Mouse (Mus musculus) myocyte (in vitro differentiated cells): ENCODE results near the gene Uevld. TPM values are rescaled to one million over a fixed set of nuclear protein-coding genes. Genes with fewer than 3 reads are reported as not detected.
"Not testable (repeated sequence)": the region's sequence is repeated elsewhere in the genome, so short reads cannot be mapped to it uniquely, and the experiment has no call there.

Source experiments
- H3K27me3 ChIP-seq: one replicate; pipeline ENCODE4 v1.6.1; 2011; ENCODE audit not compliant: control insufficient read depth, insufficient read depth, insufficient read length
- H3K36me3 ChIP-seq: one replicate; pipeline ENCODE4 v1.6.1; 2011; ENCODE audit not compliant: control insufficient read depth, insufficient read depth
- H3K4me2 ChIP-seq: one replicate; pipeline ENCODE4 v1.6.1; 2011; ENCODE audit warnings: low read depth, control low read depth
- H3K4me3 ChIP-seq: one replicate; pipeline ENCODE4 v1.5.1; 2011; ENCODE audit warnings: mild to moderate bottlenecking, control low read depth, moderate library complexity
- H3K79me2 ChIP-seq: one replicate; pipeline ENCODE4 v1.6.1; 2011; ENCODE audit not compliant: control insufficient read depth, insufficient read depth
- H3ac ChIP-seq: one replicate; pipeline ENCODE4 v1.6.1; 2011; ENCODE audit not compliant: control insufficient read depth, insufficient read length
- CEBPB ChIP-seq: IDR thresholded peaks from 2 replicates; pipeline ENCODE4 v1.6.1; 2011; ENCODE audit warnings: mild to moderate bottlenecking, moderate library complexity; ENCODE audit not compliant: poor library complexity, insufficient read depth, severe bottlenecking
- E2F4 ChIP-seq: IDR thresholded peaks from one replicate; pipeline ENCODE4 v1.6.1; 2011; ENCODE audit warnings: mild to moderate bottlenecking, control low read depth, moderate library complexity; ENCODE audit not compliant: insufficient read depth
- MAX ChIP-seq: IDR thresholded peaks from one replicate; pipeline ENCODE4 v1.6.1; 2011; ENCODE audit warnings: low read depth, mild to moderate bottlenecking, control low read depth
- MYOD1 ChIP-seq, 3 experiments: IDR thresholded peaks; one replicate each; pipeline ENCODE4 v1.6.1; 2011; ENCODE audit warnings: control low read depth in 2 of 3, low read depth in 2 of 3, mild to moderate bottlenecking in 2 of 3, moderate library complexity in 1 of 3; ENCODE audit not compliant: insufficient read length in 2 of 3, control insufficient read depth in 1 of 3
- MYOG ChIP-seq, 3 experiments: IDR thresholded peaks; one replicate each; pipeline ENCODE4 v1.6.1; 2011; ENCODE audit warnings: control low read depth in 2 of 3, low read depth in 2 of 3, mild to moderate bottlenecking in 2 of 3; ENCODE audit not compliant: insufficient read length in 2 of 3, control insufficient read depth in 1 of 3, insufficient read depth in 1 of 3
- POLR2A ChIP-seq: IDR thresholded peaks from one replicate; pipeline ENCODE4 v1.6.1; 2011; ENCODE audit warnings: low read depth, mild to moderate bottlenecking, control low read depth, moderate library complexity; ENCODE audit not compliant: insufficient read length
- POLR2AphosphoS2 ChIP-seq: IDR thresholded peaks from one replicate; pipeline ENCODE4 v1.6.1; 2011; ENCODE audit warnings: low read depth, control low read depth; ENCODE audit not compliant: insufficient read length
- REST ChIP-seq: IDR thresholded peaks from one replicate; pipeline ENCODE4 v1.6.1; 2011; ENCODE audit warnings: mild to moderate bottlenecking, control low read depth, moderate library complexity; ENCODE audit not compliant: insufficient read depth, insufficient read length
- SRF ChIP-seq: IDR thresholded peaks from one replicate; pipeline ENCODE4 v1.6.1; 2011; ENCODE audit warnings: low read depth; ENCODE audit not compliant: control insufficient read depth, insufficient read length
- TCF12 ChIP-seq: IDR thresholded peaks from one replicate; pipeline ENCODE4 v1.6.1; 2011; ENCODE audit warnings: mild to moderate bottlenecking, control low read depth; ENCODE audit not compliant: poor library complexity, insufficient read depth, severe bottlenecking
- TCF3 ChIP-seq: IDR thresholded peaks from one replicate; pipeline ENCODE4 v1.6.1; 2011; ENCODE audit warnings: low read depth, control low read depth; ENCODE audit not compliant: insufficient read length
- USF1 ChIP-seq: IDR thresholded peaks from one replicate; pipeline ENCODE4 v1.6.1; 2011; ENCODE audit warnings: low read depth, mild to moderate bottlenecking, control low read depth, moderate library complexity
- polyA plus RNA-seq: library from polyadenylated mRNA; unstranded; fragments of >200 nt; fragmentation: generic; extraction: Trizol; gene quantifications from one replicate; pipeline ENCODE4 v1.2.1, GENCODE M21; 2012; ENCODE audit warnings: missing spikeins

Gene Uevld
- polyA plus RNA-seq, 1 experiment: 3.6 TPM

- Histone ChIP-seq H3K27me3 (no peaks in the 10 kb centered on the region), H3K4me3 (no peak overlapping the region), H3K79me2 (peaks cover 68% of the 10 kb centered on the region), H3ac (no peak overlapping the region), H3K36me3 (peaks cover 61% of the 10 kb centered on the region), H3K4me2 (peak overlapping the region; percentile 30)
- TF ChIP-seq MYOG (IDR thresholded peaks at IDR 0.05; ENCODE audit: control insufficient read depth in 1 of 3, insufficient read depth in 1 of 3, insufficient read length in 2 of 3, low read depth in 2 of 3) (peak in 1 of 3 experiments; percentile 61), USF1 (no peak)
These were observed 39.5 kb upstream of the Uevld start for GRCm38 (mm10) chr7:46997644-46998395.

- Histone ChIP-seq H3ac (no peak overlapping the region), H3K79me2 (peaks cover 60% of the 10 kb centered on the region), H3K27me3 (no peaks in the 10 kb centered on the region), H3K4me3 (no peak overlapping the region), H3K36me3 (peaks cover 69% of the 10 kb centered on the region), H3K4me2 (peak overlapping the region; percentile 39)
- TF ChIP-seq MYOD1 (IDR thresholded peaks at IDR 0.05; ENCODE audit: control insufficient read depth in 1 of 3, insufficient read length in 2 of 3, low read depth in 2 of 3) (peak; percentile 12 to 84 (median 64)), CEBPB (no peak), MYOG (IDR thresholded peaks at IDR 0.05; ENCODE audit: control insufficient read depth in 1 of 3, insufficient read depth in 1 of 3, insufficient read length in 2 of 3, low read depth in 2 of 3) (peak in 1 of 3 experiments; percentile 64), TCF12 (peak; percentile 51)
These were observed 38.7 kb upstream of the Uevld start for GRCm38 (mm10) chr7:46997008-46997407.

- Histone ChIP-seq H3ac (no peak overlapping the region), H3K4me3 (no peak overlapping the region), H3K4me2 (no peak overlapping the region), H3K79me2 (peaks cover 46% of the 10 kb centered on the region), H3K27me3 (no peaks in the 10 kb centered on the region), H3K36me3 (peaks cover 83% of the 10 kb centered on the region)
- TF ChIP-seq TCF3 (no peak), USF1 (no peak), MAX (no peak), POLR2AphosphoS2 (no peak), TCF12 (no peak), CEBPB (no peak), MYOD1 (IDR thresholded peaks at IDR 0.05; ENCODE audit: control insufficient read depth in 1 of 3, insufficient read length in 2 of 3, low read depth in 2 of 3) (no peak), REST (no peak), POLR2A (no peak)
These were observed 37.2 kb upstream of the Uevld start for GRCm38 (mm10) chr7:46995558-46995957.

- Histone ChIP-seq H3K36me3 (peaks cover 68% of the 10 kb centered on the region), H3ac (no peak overlapping the region), H3K27me3 (no peaks in the 10 kb centered on the region), H3K4me2 (no peak overlapping the region), H3K4me3 (no peak overlapping the region), H3K79me2 (peaks cover 24% of the 10 kb centered on the region)
- no peak for TF ChIP-seq CEBPB
These were observed 34.8 kb upstream of the Uevld start for GRCm38 (mm10) chr7:46993079-46993478.

GRCm38 (mm10) chr7:46989387-46989786, 31.1 kb upstream of the Uevld start:
- TF ChIP-seq POLR2A: peak; percentile 16
- H3K4me2 ChIP-seq: not testable (repeated sequence)

GRCm38 (mm10) chr7:46987073-46987472, 28.7 kb upstream of the Uevld start:
- TF ChIP-seq MYOD1 (IDR thresholded peaks at IDR 0.05; ENCODE audit: control insufficient read depth in 1 of 3, insufficient read length in 2 of 3, low read depth in 2 of 3): no peak
- TF ChIP-seq TCF3: no peak
- H3K36me3 ChIP-seq: peaks cover 15% of the 10 kb centered on the region
- peak overlapping the region; percentile 43 for H3K4me2 ChIP-seq
- no peak overlapping the region for H3ac ChIP-seq
- H3K79me2 ChIP-seq: no peaks in the 10 kb centered on the region
- H3K4me3 ChIP-seq: no peak overlapping the region
- H3K27me3 ChIP-seq: no peaks in the 10 kb centered on the region

More at GRCm38 (mm10) chr7:46989387-46989786, 31.1 kb upstream of the Uevld start:
- H3K36me3 ChIP-seq: peaks cover 38% of the 10 kb centered on the region
- H3K79me2 ChIP-seq, H3ac ChIP-seq, H3K4me3 ChIP-seq, H3K27me3 ChIP-seq: not testable (repeated sequence)

GRCm38 (mm10) chr7:46986646-46987045, 28.3 kb upstream of the Uevld start:
- Histone ChIP-seq H3K4me3 (no peak overlapping the region), H3K27me3 (no peaks in the 10 kb centered on the region), H3K4me2 (peak overlapping the region; percentile 43), H3ac (no peak overlapping the region), H3K36me3 (peaks cover 10% of the 10 kb centered on the region), H3K79me2 (no peaks in the 10 kb centered on the region)
- TF ChIP-seq POLR2AphosphoS2: no peak
- TF ChIP-seq TCF12: no peak
- TF ChIP-seq MYOD1 (IDR thresholded peaks at IDR 0.05; ENCODE audit: control insufficient read depth in 1 of 3, insufficient read length in 2 of 3, low read depth in 2 of 3): no peak
- TF ChIP-seq SRF: no peak
- TF ChIP-seq REST: no peak
- no peak for TF ChIP-seq TCF3
- TF ChIP-seq USF1: no peak
- TF ChIP-seq MYOG (IDR thresholded peaks at IDR 0.05; ENCODE audit: control insufficient read depth in 1 of 3, insufficient read depth in 1 of 3, insufficient read length in 2 of 3, low read depth in 2 of 3): no peak
- TF ChIP-seq E2F4: no peak
- no peak for TF ChIP-seq POLR2A
- TF ChIP-seq CEBPB: no peak
- TF ChIP-seq MAX: no peak
